Mouse (Mus musculus): ENCODE results near the gene Dntt.

DNA sequence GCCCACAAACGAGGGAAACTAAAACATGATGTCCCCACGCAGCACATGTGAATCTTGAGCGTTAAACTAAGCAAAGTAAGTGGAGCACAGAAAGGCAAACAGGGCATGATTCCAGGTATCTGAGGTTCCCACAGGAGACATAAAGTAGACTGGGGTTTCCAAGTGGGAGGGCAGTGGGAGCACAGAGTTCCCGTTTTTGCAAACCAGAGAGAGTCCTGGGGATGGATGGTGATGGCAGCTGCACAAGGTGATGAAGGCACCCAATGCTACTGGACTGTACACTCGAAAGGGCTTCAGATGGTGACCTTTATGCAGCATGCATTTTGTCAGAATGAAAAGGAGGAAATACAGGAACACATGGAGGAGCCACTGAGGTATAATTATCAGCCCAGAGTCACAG, 40.2 kb upstream of the Dntt start:
- TF ChIP-seq EP300 (IDR thresholded peaks at IDR 0.05; ENCODE audit: low read depth) (no peak), CTCF (IDR thresholded peaks at IDR 0.05; ENCODE audit: low read depth) (no peak)
